Mouse (Mus musculus): ENCODE results near the gene 4931414P19Rik. TPM values are rescaled to one million over a fixed set of nuclear protein-coding genes. Genes with fewer than 3 reads are reported as not detected.

4931414P19Rik gene
- polyA plus RNA-seq, 1 experiment from 2014 or later: 6.0 TPM

- H3K36me3 ChIP-seq: peaks cover 40% of the 10 kb centered on the region
- H3K4me3 ChIP-seq (replicated peaks): peak within 1 kb of the TSS; percentile 74
- 0% methylated on average over 51 of the region's 52 CpGs for WGBS
- peak within 1 kb of the TSS; percentile 67 for H3K27ac ChIP-seq
- peak within 1 kb of the TSS; percentile 83 for H3K9ac ChIP-seq
- no peaks in the 10 kb centered on the region for H3K27me3 ChIP-seq (replicated peaks)
- ATAC-seq: peak; percentile 97
- H3K9me3 ChIP-seq: no peaks in the 10 kb centered on the region
- H3K4me1 ChIP-seq (replicated peaks): peaks cover 16% of the 10 kb centered on the region
- H3K4me2 ChIP-seq (replicated peaks): peak within 1 kb of the TSS; percentile 89
Measured at GRCm38 (mm10) chr14:54641305-54641969, 35.6 kb upstream of the 4931414P19Rik start, which contains the start of gene Cdh24. Cdh24 (minus strand) TSS chr14:54641364.

- H3K4me2 ChIP-seq (replicated peaks): peak within 1 kb of the TSS; percentile 89
- H3K36me3 ChIP-seq: peaks cover 38% of the 10 kb centered on the region
- H3K9me3 ChIP-seq: no peaks in the 10 kb centered on the region
- H3K27ac ChIP-seq: peak within 1 kb of the TSS; percentile 67
- peak; percentile 42 for ATAC-seq
- under 1% methylated on average over 28 of the region's 28 CpGs for WGBS
- peak within 1 kb of the TSS; percentile 74 for H3K4me3 ChIP-seq (replicated peaks)
- no peaks in the 10 kb centered on the region for H3K27me3 ChIP-seq (replicated peaks)
- H3K4me1 ChIP-seq (replicated peaks): peaks cover 16% of the 10 kb centered on the region
- peak within 1 kb of the TSS; percentile 83 for H3K9ac ChIP-seq
Measured at GRCm38 (mm10) chr14:54640946-54641304, 35.1 kb upstream of the 4931414P19Rik start, which contains the start of gene Gm17606. Gm17606 (plus strand) TSS chr14:54640952.

- peaks cover 34% of the 10 kb centered on the region for H3K36me3 ChIP-seq
- ATAC-seq: no peak
- H3K27ac ChIP-seq: no peak overlapping the region; the same call in 1 of the 2 replicates
- H3K9ac ChIP-seq: 0 out of 2 replicates have a peak overlapping the region, but pooled peaks have one; percentile 28
- H3K4me3 ChIP-seq (replicated peaks): peak overlapping the region; percentile 74
- 20% methylated on average over 4 of the region's 4 CpGs for WGBS
- H3K4me2 ChIP-seq (replicated peaks): peak overlapping the region; percentile 89
- H3K9me3 ChIP-seq: no peaks in the 10 kb centered on the region
- peaks cover 16% of the 10 kb centered on the region for H3K4me1 ChIP-seq (replicated peaks)
- no peaks in the 10 kb centered on the region for H3K27me3 ChIP-seq (replicated peaks)
Measured at GRCm38 (mm10) chr14:54640121-54640520, 34.3 kb upstream of the 4931414P19Rik start.

GRCm38 (mm10) chr14:54638210-54638609, 32.4 kb upstream of the 4931414P19Rik start:
- Histone ChIP-seq H3K4me3 (replicated peaks) (no peak overlapping the region), H3K27ac (no peak overlapping the region), H3K27me3 (replicated peaks) (no peaks in the 10 kb centered on the region), H3K36me3 (peaks cover 18% of the 10 kb centered on the region), H3K9ac (no peak overlapping the region), H3K9me3 (no peaks in the 10 kb centered on the region), H3K4me1 (replicated peaks) (peaks cover 16% of the 10 kb centered on the region), H3K4me2 (replicated peaks) (no peak overlapping the region)
- no peak for ATAC-seq
- 67% methylated on average over 5 of the region's 5 CpGs for WGBS

GRCm38 (mm10) chr14:54636954-54637353, 31.2 kb upstream of the 4931414P19Rik start:
- H3K27me3 ChIP-seq (replicated peaks): no peaks in the 10 kb centered on the region
- H3K36me3 ChIP-seq: peaks cover 10% of the 10 kb centered on the region
- no peaks in the 10 kb centered on the region for H3K9me3 ChIP-seq
- 56% methylated on average over 8 of the region's 8 CpGs for WGBS
- H3K4me3 ChIP-seq (replicated peaks): no peak overlapping the region
- H3K4me2 ChIP-seq (replicated peaks): no peak overlapping the region
- no peak overlapping the region for H3K27ac ChIP-seq
- H3K9ac ChIP-seq: no peak overlapping the region
- peaks cover 16% of the 10 kb centered on the region for H3K4me1 ChIP-seq (replicated peaks)
- ATAC-seq: no peak

- H3K27ac ChIP-seq: no peak overlapping the region
- peaks cover 10% of the 10 kb centered on the region for H3K36me3 ChIP-seq
- H3K9ac ChIP-seq: no peak overlapping the region
- H3K4me1 ChIP-seq (replicated peaks): 0 out of 2 replicates have a peak, but pooled peaks cover 3% of the 10 kb centered on the region
- no peak overlapping the region for H3K4me3 ChIP-seq (replicated peaks)
- H3K9me3 ChIP-seq: no peaks in the 10 kb centered on the region
- H3K27me3 ChIP-seq (replicated peaks): no peaks in the 10 kb centered on the region
- no peak for ATAC-seq
- 80% methylated on average over 4 of the region's 4 CpGs for WGBS
- no peak overlapping the region for H3K4me2 ChIP-seq (replicated peaks)
Measured at GRCm38 (mm10) chr14:54634182-54634581, 28.4 kb upstream of the 4931414P19Rik start.

- peaks cover 10% of the 10 kb centered on the region for H3K36me3 ChIP-seq
Measured at GRCm38 (mm10) chr14:54632252-54632651, 26.5 kb upstream of the 4931414P19Rik start.

GRCm38 (mm10) chr14:54631240-54631599, 25.4 kb upstream of the 4931414P19Rik start:
- Histone ChIP-seq H3K4me2 (replicated peaks) (no peak overlapping the region), H3K36me3 (peaks cover 10% of the 10 kb centered on the region), H3K27me3 (replicated peaks) (no peaks in the 10 kb centered on the region), H3K27ac (no peak overlapping the region), H3K9me3 (no peaks in the 10 kb centered on the region), H3K4me3 (replicated peaks) (no peak overlapping the region), H3K9ac (no peak overlapping the region), H3K4me1 (replicated peaks) (no peaks in the 10 kb centered on the region)
- no peak for ATAC-seq
- 57% methylated on average over 4 of the region's 4 CpGs for WGBS

More at GRCm38 (mm10) chr14:54632252-54632651, 26.5 kb upstream of the 4931414P19Rik start:
- WGBS: 93% methylated on average over 36 of the region's 37 CpGs
- Histone ChIP-seq H3K4me1 (replicated peaks) (no peaks in the 10 kb centered on the region), H3K4me3 (replicated peaks) (no peak overlapping the region), H3K4me2 (replicated peaks) (no peak overlapping the region), H3K27me3 (replicated peaks) (no peaks in the 10 kb centered on the region), H3K9me3 (no peaks in the 10 kb centered on the region), H3K27ac (no peak overlapping the region), H3K9ac (no peak overlapping the region)
- ATAC-seq: no peak

- Histone ChIP-seq H3K9ac (no peak overlapping the region), H3K4me1 (replicated peaks) (no peaks in the 10 kb centered on the region), H3K27ac (no peak overlapping the region), H3K27me3 (replicated peaks) (no peaks in the 10 kb centered on the region), H3K36me3 (peaks cover 6% of the 10 kb centered on the region), H3K4me3 (replicated peaks) (no peak overlapping the region), H3K9me3 (no peaks in the 10 kb centered on the region), H3K4me2 (replicated peaks) (no peak overlapping the region)
- 81% methylated on average over 11 of the region's 11 CpGs for WGBS
- ATAC-seq: no peak
Measured at GRCm38 (mm10) chr14:54630583-54631239, 24.9 kb upstream of the 4931414P19Rik start.

- H3K36me3 ChIP-seq: peaks cover 5% of the 10 kb centered on the region
- no peak overlapping the region for H3K4me2 ChIP-seq (replicated peaks)
- ATAC-seq: no peak
- no peaks in the 10 kb centered on the region for H3K4me1 ChIP-seq (replicated peaks)
- H3K9ac ChIP-seq: no peak overlapping the region
- WGBS: 86% methylated on average over 2 of the region's 2 CpGs
- no peaks in the 10 kb centered on the region for H3K9me3 ChIP-seq
- no peak overlapping the region for H3K4me3 ChIP-seq (replicated peaks)
- no peaks in the 10 kb centered on the region for H3K27me3 ChIP-seq (replicated peaks)
- H3K27ac ChIP-seq: no peak overlapping the region
Measured at GRCm38 (mm10) chr14:54629797-54630196, 24.0 kb upstream of the 4931414P19Rik start.

- peaks cover 2% of the 10 kb centered on the region for H3K36me3 ChIP-seq
- no peak overlapping the region for H3K4me2 ChIP-seq (replicated peaks)
- WGBS: 76% methylated on average over 5 of the region's 5 CpGs
- no peak overlapping the region for H3K27ac ChIP-seq
- no peaks in the 10 kb centered on the region for H3K4me1 ChIP-seq (replicated peaks)
- no peak for ATAC-seq
- H3K9me3 ChIP-seq: no peaks in the 10 kb centered on the region
- H3K27me3 ChIP-seq (replicated peaks): no peaks in the 10 kb centered on the region
- no peak overlapping the region for H3K9ac ChIP-seq
- H3K4me3 ChIP-seq (replicated peaks): no peak overlapping the region
Measured at GRCm38 (mm10) chr14:54628103-54628502, 22.3 kb upstream of the 4931414P19Rik start.

- 71% methylated on average over 10 of the region's 10 CpGs for WGBS
- Histone ChIP-seq H3K9me3 (no peaks in the 10 kb centered on the region), H3K4me2 (replicated peaks) (no peak overlapping the region), H3K36me3 (no peaks in the 10 kb centered on the region), H3K4me1 (replicated peaks) (no peaks in the 10 kb centered on the region), H3K9ac (no peak overlapping the region), H3K27ac (no peak overlapping the region), H3K27me3 (replicated peaks) (no peaks in the 10 kb centered on the region), H3K4me3 (replicated peaks) (no peak overlapping the region)
- no peak for ATAC-seq
Measured at GRCm38 (mm10) chr14:54624976-54625375, 19.2 kb upstream of the 4931414P19Rik start.
